Mouse (Mus musculus) kidney, adult 10 weeks (tissue): ENCODE measurements around the gene Rpap3. TPM values are rescaled to one million over a fixed set of nuclear protein-coding genes. Genes with fewer than 3 reads are reported as not detected.

ENCODE experiments used
- polyA plus RNA-seq: library from polyadenylated mRNA; stranded (reverse); fragments of 350-450 nt; fragmentation: Illumina TruSeq; extraction: RNeasy Lipid Tissue Mini Kit (QIAGEN cat#74804); gene quantifications from one replicate; pipeline ENCODE4 v1.2.3, GENCODE M21; 2014; ENCODE audit warnings: low read depth, low replicate concordance

Gene Rpap3
- polyA plus RNA-seq: 25.9 TPM

GRCm38 (mm10) chr15:97705211-97706050 lies at the start of gene Rpap3:
Gene Rpap3 (minus strand): TSS chr15:97705825.

GRCm38 (mm10) chr15:97731111-97731510 lies 25.5 kb upstream of the Rpap3 start, which contains the start of gene Endou:
Gene Endou (minus strand): TSS chr15:97731339.

Other genes with a start within 250 kb of the Rpap3 start
- gene Endou, start 25.5 kb upstream of the Rpap3 start, polyA plus RNA-seq: 2.0 TPM
- gene Rapgef3, start 62.1 kb upstream of the Rpap3 start, polyA plus RNA-seq: 1.1 TPM
- 63.9 TPM for gene Slc48a1, start 72.7 kb upstream of the Rpap3 start, polyA plus RNA-seq
- gene Hdac7, start 138.7 kb upstream of the Rpap3 start, polyA plus RNA-seq: 1.6 TPM
- 82.4 TPM for gene Vdr, start 204.8 kb upstream of the Rpap3 start, polyA plus RNA-seq